ENCODE assay signal across 8 mouse cellular contexts in genomic region chr19:37209467-37210128, GRCm38 (mm10). TPM values are rescaled to one million over a fixed set of nuclear protein-coding genes. Genes with fewer than 3 reads are reported as not detected.
A peak's percentile ranks its signal among the peaks of the same experiment; 100 is the strongest.
DNase-seq lines count a peak whose midpoint lies in the region; ATAC-seq and TF ChIP-seq lines count a peak whose summit lies in the region.

No protein-coding gene starts in this region.

- whole genome bisulfite sequencing in heart, embryonic 15.5 days = 88% methylated on average over 8 of the region's 8 CpGs
- 83% methylated on average over 8 of the region's 8 CpGs for WGBS in embryonic facial prominence, embryonic 11.5 days
- 84% methylated on average over 8 of the region's 8 CpGs for WGBS in liver, embryonic 11.5 days
- WGBS in stomach, postnatal 0 days = 73% methylated on average over 8 of the region's 8 CpGs

- H3K4me1 ChIP-seq in heart, embryonic 15.5 days (replicated peaks) = peaks cover 23% of the 10 kb centered on the region
- peaks cover 0 to 21% of the 10 kb centered on the region in 2 experiments; a peak in 3 of 4 replicates for H3K4me1 ChIP-seq in CH12.LX (ENCODE audit: control insufficient read depth in 1 of 2, insufficient read depth in 2 of 2)
- H3K4me1 ChIP-seq in embryonic facial prominence, embryonic 11.5 days (ENCODE audit: control insufficient read depth, insufficient read depth, low read length) = no peaks in the 10 kb centered on the region
- peaks cover 17% of the 10 kb centered on the region for H3K4me1 ChIP-seq in liver, embryonic 11.5 days (replicated peaks; ENCODE audit: control insufficient read depth, insufficient read depth, low read length)
- peaks cover 3% of the 10 kb centered on the region; the same call in 1 of the 2 replicates for H3K4me1 ChIP-seq in stomach, postnatal 0 days (replicated peaks; ENCODE audit: control insufficient read depth, insufficient read depth)

- TF ChIP-seq POLR2A in CH12.LX (IDR thresholded peaks at IDR 0.05; ENCODE audit: low read depth, low read length) = no peak

- H3K36me3 ChIP-seq in heart, embryonic 15.5 days = peaks cover 23% of the 10 kb centered on the region
- H3K36me3 ChIP-seq in CH12.LX (replicated peaks in 1 of 2; ENCODE audit: control insufficient read depth in 1 of 2, insufficient read depth in 1 of 2, low read length in 1 of 2) = peaks cover 22 to 36% of the 10 kb centered on the region in 2 experiments
- no peaks in the 10 kb centered on the region; the same call in none of the 2 replicates for H3K36me3 ChIP-seq in embryonic facial prominence, embryonic 11.5 days (replicated peaks; ENCODE audit: control insufficient read depth, insufficient read depth, low read depth, low read length)
- peaks cover 21% of the 10 kb centered on the region for H3K36me3 ChIP-seq in liver, embryonic 11.5 days (ENCODE audit: control insufficient read depth, insufficient read depth, low read length)
- H3K36me3 ChIP-seq in stomach, postnatal 0 days (ENCODE audit: control insufficient read depth, insufficient read depth, low read length) = peaks cover 5% of the 10 kb centered on the region

- ATAC-seq in heart, embryonic 15.5 days (replicated peaks; ENCODE audit: insufficient number of reproducible peaks, insufficient read depth, low FRiP score, low read depth) = no peak
- no peak for ATAC-seq in embryonic facial prominence, embryonic 11.5 days (replicated peaks; ENCODE audit: insufficient number of reproducible peaks, low FRiP score, low TSS enrichment, low read depth)
- ATAC-seq in liver, embryonic 11.5 days (replicated peaks; ENCODE audit: low FRiP score) = no peak
- ATAC-seq in stomach, postnatal 0 days (ENCODE audit: low FRiP score, low TSS enrichment) = no peak

- dilution Hi-C loops in CH12.LX (cut with MboI; ENCODE audit: extremely low pct_ligation_motif_present, extremely low pct_unique_long_range_greater_than_20kb, low sequenced_read_pairs) = no loop called here

- H3K27ac ChIP-seq in heart, embryonic 15.5 days = no peak overlapping the region
- peak overlapping the region; percentile 87 for H3K27ac ChIP-seq in CH12.LX (ENCODE audit: insufficient read depth, low read depth)
- H3K27ac ChIP-seq in embryonic facial prominence, embryonic 11.5 days (replicated peaks; ENCODE audit: low read depth, low read length) = no peak overlapping the region
- peak overlapping the region; percentile 96 for H3K27ac ChIP-seq in liver, embryonic 11.5 days (ENCODE audit: low read depth, low read length)
- no peak overlapping the region for H3K27ac ChIP-seq in stomach, postnatal 0 days (replicated peaks)

- H3K79me2 ChIP-seq in CH12.LX (replicated peaks; ENCODE audit: control insufficient read depth, extremely low read depth, insufficient read depth, poor library complexity, severe bottlenecking) = peaks cover 60% of the 10 kb centered on the region

- H3K9me3 ChIP-seq in heart, embryonic 15.5 days (replicated peaks) = no peaks in the 10 kb centered on the region
- no peaks in the 10 kb centered on the region for H3K9me3 ChIP-seq in CH12.LX (replicated peaks; ENCODE audit: low read length)
- no peaks in the 10 kb centered on the region for H3K9me3 ChIP-seq in embryonic facial prominence, embryonic 11.5 days (replicated peaks; ENCODE audit: control insufficient read depth, low read length)
- H3K9me3 ChIP-seq in liver, embryonic 11.5 days (ENCODE audit: control insufficient read depth, low read length) = no peaks in the 10 kb centered on the region
- H3K9me3 ChIP-seq in stomach, postnatal 0 days (ENCODE audit: control insufficient read depth, low read length) = no peaks in the 10 kb centered on the region

- in situ Hi-C loops in CH12.LX (cut with MboI; ENCODE audit: low pct_ligation_motif_present, low pct_unique_long_range_greater_than_20kb, low sequenced_read_pairs) = no loop called here

- DNase-seq in heart, postnatal 10 days = no peak
- peak; percentile 64 for DNase-seq in CH12.LX (ENCODE audit: extremely low read depth)
- no peak for DNase-seq in embryonic facial prominence, embryonic 11.5 days (ENCODE audit: low spot score)
- peak; percentile 26 for DNase-seq in liver, embryonic 11.5 days (ENCODE audit: low spot score)
- DNase-seq in stomach, postnatal 0 days (ENCODE audit: low spot score) = no peak
- no peak for DNase-seq in ovary, postnatal 10 days (ENCODE audit: low spot score)
- no peak for DNase-seq in spleen, postnatal 4 days (ENCODE audit: low spot score in 2 of 2)

- H3K4me3 ChIP-seq in heart, embryonic 15.5 days = peak overlapping the region; percentile 94
- peak overlapping the region; percentile 49 to 96 (median 90) for H3K4me3 ChIP-seq in CH12.LX (replicated peaks in 1 of 3; ENCODE audit: low read depth in 2 of 3, low read length in 2 of 3, poor library complexity in 1 of 3)
- H3K4me3 ChIP-seq in embryonic facial prominence, embryonic 11.5 days (ENCODE audit: low read depth, low read length) = 0 out of 2 replicates have a peak overlapping the region, but pooled peaks have one; percentile 7
- H3K4me3 ChIP-seq in liver, embryonic 11.5 days (ENCODE audit: low read depth, low read length) = peak overlapping the region; percentile 98
- no peak overlapping the region for H3K4me3 ChIP-seq in stomach, postnatal 0 days (ENCODE audit: low read depth, low read length)

- intact Hi-C loops in heart, postnatal 10 days (cut with DNase I) = loop anchor here (2.0 kb wide), 1 partner anchor 159 kb away; no protein-coding TSS in a partner anchor

- H3K4me2 ChIP-seq in heart, embryonic 15.5 days = peak overlapping the region; percentile 91
- peak overlapping the region; percentile 89 for H3K4me2 ChIP-seq in CH12.LX (ENCODE audit: insufficient read depth, low read depth, poor library complexity, severe bottlenecking)
- peak overlapping the region; percentile 72; the same call in 1 of the 2 replicates for H3K4me2 ChIP-seq in embryonic facial prominence, embryonic 11.5 days (ENCODE audit: low read depth, low read length)
- peak overlapping the region; percentile 89 for H3K4me2 ChIP-seq in liver, embryonic 11.5 days
- H3K4me2 ChIP-seq in stomach, postnatal 0 days (replicated peaks; ENCODE audit: low read depth) = peak overlapping the region; percentile 11; the same call in 1 of the 2 replicates

- peak; percentile 45 to 76 for TF ChIP-seq CTCF in CH12.LX (conservative IDR thresholded peaks at IDR 0.05 in 1 of 2, IDR thresholded peaks at IDR 0.05 in 1 of 2; ENCODE audit: low read depth in 2 of 2, low read length in 2 of 2)
- TF ChIP-seq CTCF in stomach, postnatal 0 days (IDR thresholded peaks at IDR 0.05; ENCODE audit: low read depth) = peak; percentile 55

- TF ChIP-seq RAD21 in CH12.LX (IDR thresholded peaks at IDR 0.05; ENCODE audit: low read depth, low read length) = peak; percentile 59

- TF ChIP-seq EP300 in CH12.LX (IDR thresholded peaks at IDR 0.05; ENCODE audit: low read length) = no peak
- no peak for TF ChIP-seq EP300 in stomach, postnatal 0 days (optimal IDR thresholded peaks at IDR 0.05)

- no peaks in the 10 kb centered on the region for H3K27me3 ChIP-seq in heart, embryonic 15.5 days
- H3K27me3 ChIP-seq in CH12.LX (replicated peaks) = peaks cover 12% of the 10 kb centered on the region
- H3K27me3 ChIP-seq in embryonic facial prominence, embryonic 11.5 days (ENCODE audit: control insufficient read depth, insufficient read depth, low read length) = no peaks in the 10 kb centered on the region
- no peaks in the 10 kb centered on the region for H3K27me3 ChIP-seq in liver, embryonic 11.5 days (replicated peaks; ENCODE audit: control insufficient read depth, insufficient read depth, low read length)
- no peaks in the 10 kb centered on the region for H3K27me3 ChIP-seq in stomach, postnatal 0 days (ENCODE audit: control insufficient read depth, insufficient read depth, low read length)

- H3K9ac ChIP-seq in heart, embryonic 15.5 days = no peak overlapping the region
- peak overlapping the region; percentile 96 for H3K9ac ChIP-seq in CH12.LX (ENCODE audit: insufficient read depth, low read depth)
- no peak overlapping the region for H3K9ac ChIP-seq in embryonic facial prominence, embryonic 11.5 days (replicated peaks; ENCODE audit: low read length)
- H3K9ac ChIP-seq in liver, embryonic 11.5 days (ENCODE audit: low read depth, low read length) = peak overlapping the region; percentile 99; the same call in 1 of the 2 replicates
- no peak overlapping the region for H3K9ac ChIP-seq in stomach, postnatal 0 days (ENCODE audit: low read length)

TF ChIP-seq in CH12.LX, 34 proteins besides CTCF, POLR2A, EP300 and RAD21:
- TF ChIP-seq CHD1 (IDR thresholded peaks at IDR 0.05; ENCODE audit: low read depth, low read length) = peak; percentile 26; the same call in 1 of the 2 replicates
- TF ChIP-seq ETS1 (conservative IDR thresholded peaks at IDR 0.05; ENCODE audit: low read depth, low read length) = no peak
- 0 out of 2 replicates have a peak, but pooled peaks have one; percentile 13 for TF ChIP-seq TBP (conservative IDR thresholded peaks at IDR 0.05; ENCODE audit: low read depth, low read length)
- peak; percentile 0; the same call in 1 of the 2 replicates for TF ChIP-seq TCF12 (IDR thresholded peaks at IDR 0.05; ENCODE audit: low read depth, low read length)
- TF ChIP-seq POLR2AphosphoS2 (IDR thresholded peaks at IDR 0.05; ENCODE audit: low read depth, low read length) = no peak
- peak; percentile 63 for TF ChIP-seq SMC3 (IDR thresholded peaks at IDR 0.05; ENCODE audit: low read depth, low read length)
- no peak for TF ChIP-seq HCFC1 (IDR thresholded peaks at IDR 0.05; ENCODE audit: low read depth, low read length)

RNA-seq across cellular contexts. Expression of gene Cpeb3, which starts 1.2 kb away (rescaled TPM):
- 7.6 and 9.9 TPM in 2 replicates for polyA plus RNA-seq in heart, embryonic 15.5 days (2015; fragmentation: Nextera tagmentation; extraction: Ambion mirVana)
- 10 to 100 TPM; 58.2 to 58.4 TPM for total RNA-seq in heart, postnatal 10 days (2021)
- total RNA-seq in CH12.LX (2012; rRNA removed) = 3.0 and 3.1 TPM in 2 replicates
- total RNA-seq in CH12.LX (2014; rRNA removed) = 1.2 and 1.5 TPM in 2 replicates
- 1.4 and 1.5 TPM in 2 replicates for polyA plus RNA-seq in CH12.LX (2012; ENCODE audit: insufficient read length, low read depth)
- 0.77 and 0.91 TPM in 2 replicates for polyA plus RNA-seq in embryonic facial prominence, embryonic 11.5 days (2014; fragmentation: Nextera tagmentation; extraction: Ambion mirVana)
- 1.3 and 2.0 TPM in 2 replicates for polyA plus RNA-seq in liver, embryonic 11.5 days (2014; fragmentation: Nextera tagmentation; extraction: Ambion mirVana)
- 1.2 and 1.3 TPM in 2 replicates for polyA plus RNA-seq in stomach, postnatal 0 days (2015; fragmentation: Nextera tagmentation; extraction: Ambion mirVana)

RNA-seq across cellular contexts. Expression of gene March5, which starts 2.3 kb away (rescaled TPM):
- polyA plus RNA-seq in heart, embryonic 15.5 days (2015; fragmentation: Nextera tagmentation; extraction: Ambion mirVana) = 78.3 and 81.8 TPM in 2 replicates
- 10 to 100 TPM; 85.0 to 95.3 TPM for total RNA-seq in heart, postnatal 10 days (2021)
- 111 and 137 TPM in 2 replicates for total RNA-seq in CH12.LX (2012; rRNA removed)
- total RNA-seq in CH12.LX (2014; rRNA removed) = 160 TPM in 2 replicates
- 118 and 130 TPM in 2 replicates for polyA plus RNA-seq in CH12.LX (2012; ENCODE audit: insufficient read length, low read depth)
- 173 and 175 TPM in 2 replicates for polyA plus RNA-seq in embryonic facial prominence, embryonic 11.5 days (2014; fragmentation: Nextera tagmentation; extraction: Ambion mirVana)
- polyA plus RNA-seq in liver, embryonic 11.5 days (2014; fragmentation: Nextera tagmentation; extraction: Ambion mirVana) = 117 and 130 TPM in 2 replicates
- 49.9 and 50.0 TPM in 2 replicates for polyA plus RNA-seq in stomach, postnatal 0 days (2015; fragmentation: Nextera tagmentation; extraction: Ambion mirVana)

Comparison
In these comparisons a context has a peak if more than half of its experiments do, and no peak if none do; other contexts are left out.
1. H3K27ac ChIP-seq: peak in CH12.LX (single experiment) and liver, embryonic 11.5 days (single experiment); none in heart, embryonic 15.5 days (single experiment), embryonic facial prominence, embryonic 11.5 days (single experiment) and stomach, postnatal 0 days (single experiment).
2. H3K4me2 ChIP-seq: peak in every context shown above with its lines; median percentile 91 in heart, embryonic 15.5 days; 89 in CH12.LX; 89 in liver, embryonic 11.5 days; 72 in embryonic facial prominence, embryonic 11.5 days; 11 in stomach, postnatal 0 days.
3. H3K9ac ChIP-seq: peak in CH12.LX (single experiment) and liver, embryonic 11.5 days (single experiment); none in heart, embryonic 15.5 days (single experiment), embryonic facial prominence, embryonic 11.5 days (single experiment) and stomach, postnatal 0 days (single experiment).
4. DNase-seq: peak in CH12.LX (single experiment) and liver, embryonic 11.5 days (single experiment); none in heart, postnatal 10 days (0 of 2), embryonic facial prominence, embryonic 11.5 days (single experiment), stomach, postnatal 0 days (single experiment), ovary, postnatal 10 days (single experiment) and spleen, postnatal 4 days (0 of 2).